Mouse (Mus musculus) midbrain, embryonic 12.5 days (tissue): Measurements from ENCODE around the gene Coasy. TPM values are rescaled to one million over a fixed set of nuclear protein-coding genes. Genes with fewer than 3 reads are reported as not detected.
"Not testable (repeated sequence)": the region's sequence is repeated elsewhere in the genome, so short reads cannot be mapped to it uniquely, and the experiment has no call there.

ENCODE experiments used
- ATAC-seq: fragments of 200-750 bp; cut with Nextera tagmentation; 2 replicates; pipeline ENCODE4 v1.8.0; 2017; ENCODE audit warnings: low read depth, moderate TSS enrichment, moderate library complexity; ENCODE audit not compliant: low FRiP score
- H3K27ac ChIP-seq: fragments of 300-500 bp; sonication (generic); replicated peaks from 2 replicates; pipeline ENCODE4 v1.5.1; 2016; ENCODE audit warnings: mild to moderate bottlenecking
- H3K27me3 ChIP-seq: fragments of 300-500 bp; sonication (generic); 2 replicates; pipeline ENCODE4 v1.6.1; 2016; ENCODE audit warnings: mild to moderate bottlenecking
- H3K36me3 ChIP-seq: fragments of 300-500 bp; sonication (generic); 2 replicates; pipeline ENCODE4 v1.6.1; 2016
- H3K4me1 ChIP-seq: fragments of 300-500 bp; sonication (generic); 2 replicates; pipeline ENCODE4 v1.6.1; 2016
- H3K4me2 ChIP-seq: fragments of 300-500 bp; sonication (generic); replicated peaks from 2 replicates; pipeline ENCODE4 v1.6.1; 2016; ENCODE audit warnings: mild to moderate bottlenecking, moderate library complexity
- H3K4me3 ChIP-seq: fragments of 300-500 bp; sonication (generic); 2 replicates; pipeline ENCODE4 v1.5.1; 2016; ENCODE audit warnings: mild to moderate bottlenecking
- H3K9ac ChIP-seq: fragments of 300-500 bp; sonication (generic); replicated peaks from 2 replicates; pipeline ENCODE4 v1.6.1; 2016; ENCODE audit warnings: mild to moderate bottlenecking, moderate library complexity
- H3K9me3 ChIP-seq: fragments of 300-500 bp; sonication (generic); 2 replicates; pipeline ENCODE4 v1.6.1; 2016; ENCODE audit warnings: mild to moderate bottlenecking
- WGBS: fragments of 180-500 bp; shearing (Covaris S2); methylation state at CpG from one replicate; pipeline ENCODE4 v1.1.7; 2016; 5-methylcytosine and 5-hydroxymethylcytosine counted together
- polyA plus RNA-seq: library from polyadenylated mRNA; unstranded; fragments of >200 nt; fragmentation: Nextera tagmentation; extraction: Ambion mirVana; gene quantifications from 2 replicates; pipeline ENCODE4 v1.2.1, GENCODE M21; 2016

Coasy gene
- polyA plus RNA-seq, 1 experiment from 2014 or later, result 53.9 TPM

DNA sequence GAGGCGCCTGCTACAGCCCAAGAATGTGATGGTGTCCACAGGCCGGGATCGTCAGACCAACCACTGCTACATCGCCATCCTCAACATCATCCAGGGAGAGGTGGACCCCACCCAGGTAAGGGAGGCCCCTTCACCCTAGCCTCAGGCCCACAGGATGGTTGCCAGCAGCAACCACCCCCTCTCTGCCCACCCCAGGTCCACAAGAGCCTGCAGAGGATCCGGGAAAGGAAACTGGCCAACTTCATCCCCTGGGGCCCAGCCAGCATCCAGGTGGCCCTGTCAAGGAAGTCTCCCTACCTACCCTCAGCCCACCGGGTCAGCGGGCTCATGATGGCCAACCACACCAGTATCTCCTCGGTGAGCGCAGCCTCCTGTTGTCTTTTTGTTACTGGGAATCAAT lies 42.6 kb downstream of the Coasy start:
- peaks cover 10% of the 10 kb centered on the region for H3K4me1 ChIP-seq
- H3K27ac ChIP-seq, H3K4me2 ChIP-seq, H3K9me3 ChIP-seq, H3K4me3 ChIP-seq, ATAC-seq, H3K27me3 ChIP-seq, H3K9ac ChIP-seq: not testable (repeated sequence)
- peaks cover 51% of the 10 kb centered on the region for H3K36me3 ChIP-seq
- WGBS, result 96% methylated on average over 9 of the region's 9 CpGs

DNA sequence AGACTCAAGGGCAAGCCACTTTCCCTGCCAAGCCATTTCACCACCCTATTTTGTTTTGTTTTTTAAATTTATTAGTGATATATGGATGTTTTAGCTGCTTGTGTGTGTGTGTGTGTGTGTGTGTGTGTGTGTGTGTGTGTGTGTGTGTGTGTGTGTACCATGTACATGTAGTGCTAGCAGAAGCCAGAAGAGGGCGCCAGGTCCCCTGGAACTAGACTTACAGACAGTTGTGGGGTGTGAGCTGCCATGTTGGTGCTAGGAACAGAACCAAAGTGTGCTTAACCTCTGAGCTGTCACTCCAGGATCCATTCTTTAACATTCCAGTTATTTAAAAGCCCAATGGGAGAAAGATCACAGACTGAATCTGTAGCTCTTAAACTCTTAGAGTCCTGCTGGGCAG lies 44.7 kb downstream of the Coasy start:
- ATAC-seq, result no peak
- Histone ChIP-seq H3K9ac (no peak overlapping the region), H3K36me3 (peaks cover 49% of the 10 kb centered on the region), H3K4me3 (no peak overlapping the region), H3K27me3 (no peaks in the 10 kb centered on the region), H3K27ac (no peak overlapping the region), H3K9me3 (peaks cover 5% of the 10 kb centered on the region; the same call in 1 of the 2 replicates), H3K4me1 (no peaks in the 10 kb centered on the region), H3K4me2 (no peak overlapping the region)
- 92% methylated on average over 1 of the region's 1 CpGs for WGBS

- no peaks in the 10 kb centered on the region for H3K27me3 ChIP-seq
- H3K27ac ChIP-seq, result no peak overlapping the region
- 86% methylated on average over 11 of the region's 11 CpGs for WGBS
- H3K9ac ChIP-seq, result no peak overlapping the region
- peaks cover 30% of the 10 kb centered on the region for H3K36me3 ChIP-seq
- no peak overlapping the region for H3K4me3 ChIP-seq
- H3K9me3 ChIP-seq, result peaks cover 5% of the 10 kb centered on the region; the same call in 1 of the 2 replicates
- H3K4me1 ChIP-seq, result no peaks in the 10 kb centered on the region
- no peak overlapping the region for H3K4me2 ChIP-seq
- ATAC-seq, result no peak
Measured at GRCm38 (mm10) chr11:101128996-101129577, 46.7 kb downstream of the Coasy start.

DNA sequence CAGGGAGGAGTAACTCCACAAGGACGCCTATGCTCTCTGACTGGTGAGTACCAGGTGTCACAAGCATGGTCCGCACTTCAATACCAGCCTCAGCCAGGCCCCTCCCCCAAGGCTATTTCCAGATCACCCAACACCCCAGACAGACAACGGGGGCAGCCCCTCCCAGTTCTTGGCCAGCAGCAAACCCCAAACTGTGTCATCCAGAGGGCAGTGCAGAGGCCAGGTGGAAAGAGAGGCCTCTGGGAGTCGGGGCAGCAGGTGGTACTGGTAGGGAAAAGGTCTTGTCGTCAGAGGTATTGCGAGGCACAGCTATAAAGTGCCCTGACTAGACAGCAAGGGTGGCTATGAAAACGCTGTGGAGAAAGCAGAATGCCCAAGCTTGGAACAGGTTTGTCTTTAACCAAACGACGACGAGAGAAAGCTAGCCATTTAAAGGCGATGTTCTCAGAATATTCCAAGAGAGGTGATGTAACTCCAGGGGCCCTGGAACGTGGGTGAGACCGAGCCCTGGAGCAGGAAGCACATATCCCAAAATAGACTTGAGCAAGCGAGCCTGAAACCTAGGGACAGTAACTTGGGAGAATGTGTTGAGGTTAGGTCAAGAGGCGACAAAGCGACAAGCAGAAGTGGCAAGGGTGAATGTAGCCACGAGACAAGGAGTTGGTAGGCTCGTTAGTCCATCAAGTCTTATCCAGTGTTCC lies 47.8 kb downstream of the Coasy start:
- no peak overlapping the region for H3K4me3 ChIP-seq
- no peak overlapping the region for H3K27ac ChIP-seq
- H3K9ac ChIP-seq, result no peak overlapping the region
- H3K4me2 ChIP-seq, result no peak overlapping the region
- peaks cover 23% of the 10 kb centered on the region for H3K36me3 ChIP-seq
- 53% methylated on average over 18 of the region's 18 CpGs for WGBS
- H3K27me3 ChIP-seq, result no peaks in the 10 kb centered on the region; the same call in 1 of the 2 replicates
- peaks cover 5% of the 10 kb centered on the region; the same call in 1 of the 2 replicates for H3K9me3 ChIP-seq
- no peak for ATAC-seq
- H3K4me1 ChIP-seq, result no peaks in the 10 kb centered on the region

DNA sequence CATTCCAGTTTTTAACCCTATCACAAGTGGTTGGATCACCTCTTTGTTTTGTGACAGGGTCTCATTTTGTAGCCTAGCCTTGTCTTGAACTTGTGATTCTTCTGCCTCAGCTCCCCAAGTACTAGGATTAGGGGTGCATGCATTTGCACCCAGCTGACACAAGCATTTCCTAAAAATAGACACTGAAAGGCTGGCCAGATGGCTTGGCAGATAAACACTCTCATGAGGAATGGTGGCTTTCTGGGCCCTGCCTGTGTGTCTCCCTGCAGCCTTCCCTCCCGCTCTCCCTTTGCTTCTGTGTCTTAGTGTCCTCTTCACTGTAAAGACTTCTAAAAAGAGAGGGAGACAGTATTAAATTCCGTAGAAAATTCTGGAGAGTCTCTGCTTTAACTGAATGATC lies 48.8 kb downstream of the Coasy start:
- H3K4me2 ChIP-seq, result no peak overlapping the region
- 96% methylated on average over 2 of the region's 2 CpGs for WGBS
- H3K9me3 ChIP-seq, result peaks cover 5% of the 10 kb centered on the region; the same call in 1 of the 2 replicates
- H3K9ac ChIP-seq, result no peak overlapping the region
- H3K36me3 ChIP-seq, result peaks cover 13% of the 10 kb centered on the region
- H3K27me3 ChIP-seq, result no peaks in the 10 kb centered on the region; the same call in 1 of the 2 replicates
- no peak for ATAC-seq
- H3K4me3 ChIP-seq, result no peak overlapping the region
- no peak overlapping the region for H3K27ac ChIP-seq
- no peaks in the 10 kb centered on the region for H3K4me1 ChIP-seq

GRCm38 (mm10) chr11:101131701-101132100 lies 49.3 kb downstream of the Coasy start:
- H3K4me1 ChIP-seq, result no peaks in the 10 kb centered on the region
- H3K9me3 ChIP-seq, result peaks cover 5% of the 10 kb centered on the region; the same call in 1 of the 2 replicates
- no peaks in the 10 kb centered on the region; the same call in 1 of the 2 replicates for H3K27me3 ChIP-seq
- no peak overlapping the region for H3K4me2 ChIP-seq
- 88% methylated on average over 6 of the region's 6 CpGs for WGBS
- no peak overlapping the region for H3K27ac ChIP-seq
- H3K4me3 ChIP-seq, result no peak overlapping the region
- H3K9ac ChIP-seq, result no peak overlapping the region
- ATAC-seq, result no peak
- H3K36me3 ChIP-seq, result peaks cover 8% of the 10 kb centered on the region

GRCm38 (mm10) chr11:101133037-101133436 lies 50.7 kb downstream of the Coasy start:
- H3K4me3 ChIP-seq, result no peak overlapping the region
- H3K4me2 ChIP-seq, result no peak overlapping the region
- H3K9me3 ChIP-seq, result no peaks in the 10 kb centered on the region
- H3K36me3 ChIP-seq, result no peaks in the 10 kb centered on the region
- ATAC-seq, result no peak
- no peak overlapping the region for H3K27ac ChIP-seq
- H3K4me1 ChIP-seq, result no peaks in the 10 kb centered on the region
- no peaks in the 10 kb centered on the region; the same call in 1 of the 2 replicates for H3K27me3 ChIP-seq
- WGBS, result 83% methylated on average over 12 of the region's 12 CpGs
- H3K9ac ChIP-seq, result no peak overlapping the region

- Histone ChIP-seq H3K4me1 (peaks cover 6% of the 10 kb centered on the region; the same call in 1 of the 2 replicates), H3K9ac (no peak overlapping the region), H3K4me2 (no peak overlapping the region), H3K9me3 (no peaks in the 10 kb centered on the region), H3K27me3 (no peaks in the 10 kb centered on the region; the same call in 1 of the 2 replicates), H3K36me3 (no peaks in the 10 kb centered on the region), H3K4me3 (no peak overlapping the region), H3K27ac (no peak overlapping the region)
- 84% methylated on average over 13 of the region's 13 CpGs for WGBS
- no peak for ATAC-seq
Measured at GRCm38 (mm10) chr11:101134217-101134865, 52.0 kb downstream of the Coasy start.

Other genes with a start within 250 kb of the Coasy start
- 18.8 and 19.4 TPM in 2 replicates for gene Stat5b, start 231.8 kb upstream of the Coasy start, polyA plus RNA-seq
- gene Stat5a, start 223.2 kb upstream of the Coasy start, polyA plus RNA-seq, result 1.5 and 1.8 TPM in 2 replicates
- gene Stat3, start 143.0 kb upstream of the Coasy start, polyA plus RNA-seq, result 31.7 and 35.0 TPM in 2 replicates
- gene Cavin1, start 111.7 kb upstream of the Coasy start, polyA plus RNA-seq, result 41.8 and 51.0 TPM in 2 replicates
- 65.6 and 67.5 TPM in 2 replicates for gene Atp6v0a1, start 73.1 kb upstream of the Coasy start, polyA plus RNA-seq
- 10.9 and 11.1 TPM in 2 replicates for gene Naglu, start 12.6 kb upstream of the Coasy start, polyA plus RNA-seq
- gene Hsd17b1, start 4.2 kb upstream of the Coasy start, polyA plus RNA-seq, result 0.22 and 0.31 TPM in 2 replicates
- gene Mlx, start 4.7 kb downstream of the Coasy start, polyA plus RNA-seq, result 49.2 and 60.5 TPM in 2 replicates
- gene Psmc3ip, start 12.9 kb downstream of the Coasy start, polyA plus RNA-seq, result 41.7 and 42.4 TPM in 2 replicates
- gene Retreg3, start 37.3 kb downstream of the Coasy start, polyA plus RNA-seq, result 21.8 and 23.1 TPM in 2 replicates
- gene Tubg1, start 37.4 kb downstream of the Coasy start, polyA plus RNA-seq, result 96.3 and 97.4 TPM in 2 replicates
- gene Tubg2, start 73.3 kb downstream of the Coasy start, polyA plus RNA-seq, result 9.0 and 10.3 TPM in 2 replicates
- gene Cntnap1, start 88.0 kb downstream of the Coasy start, polyA plus RNA-seq, result 0.74 and 0.94 TPM in 2 replicates
- gene Plekhh3, start 88.8 kb downstream of the Coasy start, polyA plus RNA-seq, result 12.3 and 12.6 TPM in 2 replicates
- 0.10 and 0.17 TPM in 2 replicates for gene Ccr10, start 92.9 kb downstream of the Coasy start, polyA plus RNA-seq
- 12.6 and 14.4 TPM in 2 replicates for gene Ezh1, start 143.9 kb downstream of the Coasy start, polyA plus RNA-seq
- gene Ramp2, start 163.5 kb downstream of the Coasy start, polyA plus RNA-seq, result 70.3 and 76.3 TPM in 2 replicates
- 101 and 102 TPM in 2 replicates for gene Vps25, start 171.1 kb downstream of the Coasy start, polyA plus RNA-seq
- gene Wnk4, start 178.0 kb downstream of the Coasy start, polyA plus RNA-seq, result 7.8 and 10.2 TPM in 2 replicates
- gene Cntd1, start 196.4 kb downstream of the Coasy start, polyA plus RNA-seq, result 1.3 and 1.6 TPM in 2 replicates
- 196 and 198 TPM in 2 replicates for gene Coa3, start 196.5 kb downstream of the Coasy start, polyA plus RNA-seq
- 162 and 173 TPM in 2 replicates for gene Becn1, start 219.7 kb downstream of the Coasy start, polyA plus RNA-seq
- gene Psme3, start 233.6 kb downstream of the Coasy start, polyA plus RNA-seq, result 163 and 180 TPM in 2 replicates
- 2.1 and 3.1 TPM in 2 replicates for gene Aoc2, start 242.5 kb downstream of the Coasy start, polyA plus RNA-seq
- not detected in 2 replicates for gene Aoc3, start 248.0 kb downstream of the Coasy start, polyA plus RNA-seq